Mouse (Mus musculus) lung, postnatal 4 days (tissue): ENCODE data around the gene Odc1.

Experiments
- DNase-seq, 2 experiments: peaks; one replicate each; pipeline ENCODE4 v3.0.0; 2021

Gene Odc1

GRCm38 (mm10) chr12:17588906-17589612 lies 44.5 kb downstream of the Odc1 start:
- DNase-seq: no peak

- DNase-seq: no peak
Measured at GRCm38 (mm10) chr12:17591249-17591648, 46.7 kb downstream of the Odc1 start.

- DNase-seq: no peak
Measured at GRCm38 (mm10) chr12:17593956-17594355, 49.4 kb downstream of the Odc1 start.

GRCm38 (mm10) chr12:17594701-17595100 lies 50.1 kb downstream of the Odc1 start:
- DNase-seq: no peak

GRCm38 (mm10) chr12:17595166-17595565 lies 50.6 kb downstream of the Odc1 start:
- no peak for DNase-seq
